Mouse (Mus musculus) gastrocnemius, postnatal 25 days (tissue): ENCODE data around the gene Cfap99. TPM values are rescaled to one million over a fixed set of nuclear protein-coding genes. Genes with fewer than 3 reads are reported as not detected.

Experiments used
- DNase-seq: peaks from one replicate; pipeline ENCODE4 v3.0.0; 2022
- total RNA-seq, 2 experiments: library from RNA; stranded (reverse); gene quantifications; 1 replicate in 1 of 2; 2 replicates in 1 of 2; pipeline ENCODE4 v1.2.3; 2021

The Cfap99 gene
- total RNA-seq, 2 experiments from 2014 or later: not detected

- DNase-seq: no peak
Measured at GRCm38 (mm10) chr5:34278058-34278457, 10.3 kb upstream of the Cfap99 start.

GRCm38 (mm10) chr5:34279214-34279613, 9.2 kb upstream of the Cfap99 start:
- DNase-seq: no peak

DNA sequence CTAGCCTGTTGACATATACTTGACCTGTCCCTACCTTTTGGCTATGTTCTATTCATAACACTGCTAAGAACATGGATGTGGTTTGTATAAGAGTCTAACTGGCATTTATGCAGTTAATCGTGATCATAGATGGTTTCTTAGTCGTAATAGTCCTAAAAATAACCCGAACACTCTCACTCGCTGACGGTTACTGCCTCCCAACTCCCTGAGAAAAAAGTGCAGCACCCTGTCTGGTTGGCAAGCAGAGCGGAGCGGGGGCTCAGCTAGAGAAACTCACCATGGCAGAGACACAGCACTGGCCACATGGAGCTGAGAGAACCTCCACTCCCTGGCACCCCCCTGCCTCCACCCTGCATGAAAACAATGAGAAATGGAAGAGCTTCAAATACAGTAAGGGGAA, 7.4 kb upstream of the Cfap99 start:
- DNase-seq: no peak

GRCm38 (mm10) chr5:34283355-34283754, 5.0 kb upstream of the Cfap99 start:
- DNase-seq: no peak

- no peak for DNase-seq
Measured at GRCm38 (mm10) chr5:34284156-34284750, 4.1 kb upstream of the Cfap99 start.

DNA sequence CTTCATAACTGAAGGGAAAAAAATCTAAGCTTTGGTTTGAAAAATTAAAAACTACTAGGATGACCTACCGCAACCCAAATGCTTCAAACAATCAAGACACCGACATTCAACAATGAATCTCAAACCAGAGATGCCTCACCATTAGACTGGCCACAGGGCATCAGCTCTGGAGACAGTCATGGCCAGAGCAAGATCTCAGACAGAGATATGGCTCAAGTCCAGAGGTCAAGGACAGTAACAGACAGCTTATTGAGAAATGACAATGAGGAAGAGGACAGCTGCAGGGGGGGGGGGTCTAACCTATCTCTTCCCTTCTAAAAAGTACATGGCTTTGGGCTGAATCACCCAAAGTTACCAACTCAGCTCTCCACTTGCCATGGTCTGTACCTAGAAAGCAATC, 3.1 kb upstream of the Cfap99 start:
- no peak for DNase-seq

DNA sequence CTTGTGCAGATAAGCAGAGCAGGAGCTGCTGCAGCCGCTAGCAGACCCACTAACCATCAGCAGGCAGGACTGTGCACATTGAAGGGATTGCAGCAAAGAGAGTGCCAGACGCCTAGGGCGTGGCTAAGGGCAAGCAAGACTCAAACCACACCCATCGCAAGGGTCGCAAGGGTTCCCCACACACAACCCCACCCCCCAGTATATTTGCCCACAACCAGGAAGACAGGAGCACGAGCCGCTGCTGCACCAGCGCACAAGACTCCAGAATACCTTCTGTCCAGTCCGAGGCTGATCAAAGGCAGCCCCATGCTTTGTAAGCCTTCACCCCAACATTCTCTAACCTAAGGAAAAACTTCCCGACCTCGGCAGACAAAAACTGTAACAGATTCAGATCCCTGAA, 1.9 kb upstream of the Cfap99 start:
- no peak for DNase-seq

GRCm38 (mm10) chr5:34287001-34287837, 1.2 kb upstream of the Cfap99 start:
- DNase-seq: peak; percentile 11

DNA sequence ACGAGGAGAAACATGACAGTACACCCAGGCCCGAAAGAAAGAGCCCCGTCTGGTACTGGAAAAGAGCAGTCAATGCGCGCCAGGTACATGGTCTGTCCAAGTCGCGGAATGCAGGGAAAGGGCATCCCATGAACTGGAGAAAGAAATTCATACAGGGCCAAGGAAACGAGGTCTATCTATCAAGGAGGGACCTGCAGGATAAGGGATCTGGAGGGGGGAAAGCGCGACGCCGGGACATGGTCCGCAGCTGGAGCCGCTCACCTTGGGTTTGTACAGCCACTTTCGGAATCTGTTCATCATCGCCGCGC, 608 bp upstream of the Cfap99 start:
- DNase-seq: no peak

DNA sequence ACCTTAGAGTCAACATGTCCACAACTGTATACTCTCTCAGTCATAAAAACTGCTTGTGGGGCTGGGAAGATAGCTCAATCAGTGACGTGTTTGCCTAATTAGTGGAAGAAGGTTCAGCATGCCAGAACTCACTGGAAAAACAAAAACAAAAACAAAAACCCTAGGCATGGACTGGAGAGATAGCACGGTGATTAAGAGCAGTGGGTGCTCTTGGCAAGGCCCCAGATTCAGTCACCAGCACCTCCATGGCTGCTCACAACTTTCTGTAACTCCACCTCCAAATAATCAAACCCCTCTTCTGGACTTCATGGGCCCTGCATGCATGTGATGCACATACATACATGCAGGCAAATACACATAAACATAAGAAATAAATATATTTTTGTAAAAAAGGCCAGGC, 886 bp downstream of the Cfap99 start:
- no peak for DNase-seq

DNA sequence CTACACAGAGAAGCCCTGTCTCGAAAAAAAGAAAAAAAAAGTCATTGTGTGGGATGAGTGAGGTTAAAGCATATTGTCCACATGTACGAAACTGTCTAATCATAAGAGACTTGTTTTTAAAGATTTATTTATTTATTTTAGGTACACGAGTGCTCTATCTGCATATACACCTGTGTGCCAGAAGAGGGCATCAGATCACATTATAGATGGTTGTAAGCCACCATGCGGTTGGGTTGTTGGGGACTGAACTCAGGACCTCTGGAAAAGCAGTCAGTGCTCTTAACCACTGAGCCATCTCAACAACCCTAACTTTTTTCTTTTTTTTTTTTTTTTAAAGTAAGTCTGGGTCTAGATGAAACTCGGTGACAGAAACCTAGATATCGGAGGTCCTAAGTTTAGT, 5.0 kb downstream of the Cfap99 start:
- no peak for DNase-seq

- no peak for DNase-seq
Measured at GRCm38 (mm10) chr5:34294696-34295095, 6.3 kb downstream of the Cfap99 start.

- no peak for DNase-seq
Measured at GRCm38 (mm10) chr5:34295141-34295540, 6.7 kb downstream of the Cfap99 start.

DNA sequence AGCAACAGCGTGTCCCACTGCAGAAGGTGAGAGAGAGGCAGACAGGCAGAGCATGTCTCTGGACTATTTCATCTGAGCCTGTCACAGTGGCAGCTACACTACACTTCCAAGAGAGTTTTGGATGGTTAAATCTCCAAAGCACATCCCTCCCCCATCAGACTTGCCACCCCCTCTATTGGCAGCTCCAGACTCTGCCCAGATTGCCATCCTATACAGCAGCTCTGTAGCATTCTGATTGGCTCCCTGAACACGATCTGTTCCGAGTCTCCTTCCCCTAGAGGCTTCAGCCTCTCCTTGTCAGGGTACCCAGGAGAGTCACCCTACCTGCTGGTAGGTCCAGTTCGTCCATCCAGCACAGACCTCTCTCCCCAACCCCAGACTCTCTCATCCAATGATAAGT, 9.7 kb downstream of the Cfap99 start:
- DNase-seq: no peak

GRCm38 (mm10) chr5:34298937-34299535, 10.6 kb downstream of the Cfap99 start:
- no peak for DNase-seq

DNA sequence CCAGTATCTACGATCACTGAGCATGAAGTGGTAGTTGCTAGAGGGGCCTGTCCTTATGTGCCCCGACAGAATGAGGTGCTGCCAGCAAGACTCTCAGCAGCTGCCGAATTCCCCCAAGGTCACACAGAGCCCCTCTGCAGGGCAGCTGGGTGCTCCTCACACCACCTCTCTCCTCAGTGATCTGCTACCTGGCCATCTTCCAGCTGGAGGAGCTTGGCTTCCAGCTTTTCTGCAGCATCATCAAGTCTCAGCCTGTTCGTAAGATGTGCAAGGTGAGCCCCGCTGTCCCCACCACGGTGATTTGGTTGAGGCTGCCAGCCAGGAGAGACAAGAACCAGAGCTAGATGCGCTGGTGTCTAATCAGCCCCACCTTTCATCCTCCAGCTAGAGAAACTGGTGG, 14.0 kb downstream of the Cfap99 start:
- DNase-seq: no peak

DNA sequence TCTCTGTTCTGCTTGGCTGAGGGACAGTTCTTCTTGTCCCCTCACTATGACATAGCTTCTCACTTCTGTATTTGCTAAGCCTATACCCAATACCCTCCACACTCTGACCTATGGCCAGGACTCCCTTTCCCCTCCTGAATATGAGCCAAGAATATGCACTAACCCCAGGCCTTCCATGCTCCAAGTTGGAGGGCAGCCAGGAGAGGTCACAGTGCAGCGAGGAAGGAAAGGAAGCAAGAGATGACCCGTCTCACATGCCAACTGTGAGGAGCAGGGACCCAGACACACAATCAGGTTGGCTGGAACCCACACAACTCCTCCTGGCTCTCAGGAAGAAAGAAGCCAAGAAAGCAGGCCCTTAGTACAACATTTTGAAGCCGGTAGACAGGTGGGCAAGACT, 20.6 kb downstream of the Cfap99 start:
- DNase-seq: no peak

GRCm38 (mm10) chr5:34319491-34320034, 31.2 kb downstream of the Cfap99 start:
- no peak for DNase-seq

- no peak for DNase-seq
Measured at GRCm38 (mm10) chr5:34321236-34321635, 32.8 kb downstream of the Cfap99 start.

- no peak for DNase-seq
Measured at GRCm38 (mm10) chr5:34325286-34325685, 36.9 kb downstream of the Cfap99 start.

GRCm38 (mm10) chr5:34326249-34326691, 37.9 kb downstream of the Cfap99 start:
- DNase-seq: no peak

- no peak for DNase-seq
Measured at GRCm38 (mm10) chr5:34326875-34327576, 38.6 kb downstream of the Cfap99 start.

DNA sequence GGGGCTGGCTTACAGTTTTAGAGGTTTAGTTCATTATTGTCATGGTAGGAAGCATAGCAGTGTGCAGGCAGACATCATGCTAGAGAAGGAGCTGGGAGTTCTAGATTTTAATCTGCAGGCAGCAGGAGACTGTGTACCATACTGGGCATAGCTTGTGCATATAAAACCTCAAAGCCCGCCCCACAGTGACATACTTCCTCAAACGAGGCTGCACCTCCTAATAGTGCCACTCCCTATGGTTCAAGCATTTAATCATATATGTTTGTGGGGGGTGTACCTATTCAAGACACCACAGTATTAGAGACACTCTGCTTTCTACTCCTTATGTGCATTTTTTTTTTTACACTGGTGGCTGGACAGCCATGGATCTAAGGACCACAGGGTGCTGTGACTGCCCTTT, 41.7 kb downstream of the Cfap99 start:
- no peak for DNase-seq
